Mouse (Mus musculus): ENCODE data around the gene Nrcam. TPM values are rescaled to one million over a fixed set of nuclear protein-coding genes. Genes with fewer than 3 reads are reported as not detected.

Nrcam gene
- polyA plus RNA-seq, 1 experiment from 2014 or later = 75.7 TPM

DNA sequence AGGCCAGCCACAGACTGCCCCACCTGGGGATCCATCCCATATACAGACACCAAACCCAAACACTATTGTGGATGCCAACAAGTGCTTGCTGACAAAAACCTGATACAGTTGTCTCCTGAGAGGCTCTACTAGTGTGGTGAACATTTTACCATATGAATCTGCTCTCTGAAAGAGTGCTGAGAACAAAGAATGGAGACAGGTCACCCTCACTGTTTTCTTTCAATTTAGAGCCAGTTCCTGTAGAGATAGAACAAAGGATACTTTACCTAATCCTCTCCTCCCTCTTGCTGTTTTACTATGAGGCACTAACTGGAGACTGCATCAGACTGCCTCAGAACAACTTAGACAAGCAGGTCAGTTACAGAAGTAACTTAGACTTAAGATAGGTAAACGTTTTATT lies 311.9 kb downstream of the Nrcam start:
- ATAC-seq (ENCODE audit: low FRiP score) (no peak), DNase-seq (ENCODE audit: low spot score, missing footprints) (no peak)
- 14% methylated on average over 1 of the region's 1 CpGs for WGBS

More for the DNA sequence above, 311.9 kb downstream of the Nrcam start:
- Histone ChIP-seq H3K27me3 (ENCODE audit: control insufficient read depth, insufficient read depth, low read length) (no peaks in the 10 kb centered on the region), H3K9me3 (ENCODE audit: control insufficient read depth, low read length) (no peaks in the 10 kb centered on the region), H3K36me3 (ENCODE audit: control insufficient read depth, insufficient read depth, low read length) (no peaks in the 10 kb centered on the region), H3K4me3 (ENCODE audit: low read depth, low read length) (no peak overlapping the region), H3K4me1 (ENCODE audit: control insufficient read depth, insufficient read depth, low read length) (no peaks in the 10 kb centered on the region), H3K27ac (ENCODE audit: low read depth, low read length) (no peak overlapping the region), H3K4me2 (no peak overlapping the region), H3K9ac (ENCODE audit: low read length) (no peak overlapping the region)

Other genes starting within 250 kb of the Nrcam start
- gene Dnajb9, start 118.6 kb upstream of the Nrcam start, polyA plus RNA-seq (2014; fragmentation: Nextera tagmentation; extraction: Ambion mirVana) = 30.6 and 35.0 TPM in 2 replicates
- gene Pnpla8, start 107.5 kb upstream of the Nrcam start, polyA plus RNA-seq (2014; fragmentation: Nextera tagmentation; extraction: Ambion mirVana) = 95.6 and 107 TPM in 2 replicates